Mouse (Mus musculus) neural tube, embryonic 14.5 days (tissue): ENCODE results near the gene Men1. TPM values are rescaled to one million over a fixed set of nuclear protein-coding genes. Genes with fewer than 3 reads are reported as not detected.
"Not testable (repeated sequence)": the region's sequence is repeated elsewhere in the genome, so short reads cannot be mapped to it uniquely, and the experiment has no call there.

Source experiments
- ATAC-seq: fragments of 200-750 bp; cut with Nextera tagmentation; 2 replicates; pipeline ENCODE4 v1.8.0; 2017; ENCODE audit warnings: low read depth, mild to moderate bottlenecking, moderate TSS enrichment, moderate library complexity
- H3K27ac ChIP-seq: fragments of 300-500 bp; sonication (generic); 2 replicates; pipeline ENCODE4 v1.5.1; 2014; ENCODE audit warnings: low read depth, mild to moderate bottlenecking, control low read depth, low read length, moderate library complexity, mixed read lengths
- H3K27me3 ChIP-seq: fragments of 300-500 bp; sonication (generic); 2 replicates; pipeline ENCODE4 v1.6.1; 2014; ENCODE audit warnings: low read length; ENCODE audit not compliant: control insufficient read depth, insufficient read depth
- H3K36me3 ChIP-seq: fragments of 300-500 bp; sonication (generic); 2 replicates; pipeline ENCODE4 v1.6.1; 2014; ENCODE audit warnings: low read length, mixed read lengths; ENCODE audit not compliant: control insufficient read depth, insufficient read depth
- H3K4me1 ChIP-seq: fragments of 300-500 bp; sonication (generic); 2 replicates; pipeline ENCODE4 v1.6.1; 2014; ENCODE audit warnings: low read length; ENCODE audit not compliant: control insufficient read depth, insufficient read depth
- H3K4me2 ChIP-seq: fragments of 300-500 bp; sonication (generic); 2 replicates; pipeline ENCODE4 v1.6.1; 2014; ENCODE audit warnings: mild to moderate bottlenecking, low read depth, low read length, control low read depth
- H3K4me3 ChIP-seq: fragments of 300-500 bp; sonication (generic); 2 replicates; pipeline ENCODE4 v1.5.1; 2014; ENCODE audit warnings: low read depth, low read length, control low read depth, mixed read lengths
- H3K9ac ChIP-seq: fragments of 300-500 bp; sonication (generic); replicated peaks from 2 replicates; pipeline ENCODE4 v1.6.1; 2014; ENCODE audit warnings: low read depth, mild to moderate bottlenecking, control low read depth, low read length, mixed read lengths
- H3K9me3 ChIP-seq: fragments of 300-500 bp; sonication (generic); 2 replicates; pipeline ENCODE4 v1.6.1; 2016; ENCODE audit warnings: low read length; ENCODE audit not compliant: control insufficient read depth
- WGBS: fragments of 180-500 bp; shearing (Covaris S2); extraction: QIAGEN DNeasy Blood & Tissue Kit; methylation state at CpG from one replicate; pipeline ENCODE4 v1.1.7; 2014; 5-methylcytosine and 5-hydroxymethylcytosine counted together
- polyA plus RNA-seq: library from polyadenylated mRNA; unstranded; fragments of >200 nt; fragmentation: Nextera tagmentation; extraction: Ambion mirVana; gene quantifications from 2 replicates; pipeline ENCODE4 v1.2.1, GENCODE M21; 2014

The Men1 gene
- polyA plus RNA-seq, 1 experiment from 2014 or later, result 36.8 TPM

DNA sequence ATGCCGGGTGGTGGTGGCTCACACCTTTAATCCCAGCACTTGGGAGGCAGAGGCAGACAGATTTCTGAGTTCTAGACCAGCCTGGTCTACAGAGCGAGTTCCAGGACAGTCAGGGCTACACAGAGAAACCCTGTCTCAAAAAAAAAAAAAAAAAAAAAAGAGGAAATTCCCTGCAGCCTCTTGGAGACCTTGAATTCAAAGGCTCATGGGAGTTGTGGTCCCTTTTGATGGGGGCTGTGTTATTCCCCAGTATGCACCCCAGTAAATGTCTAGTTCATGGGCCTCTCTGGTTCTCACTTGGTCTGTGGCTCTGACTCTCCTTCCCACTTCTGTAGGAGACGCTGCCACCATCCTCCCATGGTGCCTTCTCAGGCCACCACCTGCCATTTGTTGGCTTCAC is 23.0 kb upstream of the Men1 start:
- 89% methylated on average over 3 of the region's 3 CpGs for WGBS
- ATAC-seq, result not testable (repeated sequence)

DNA sequence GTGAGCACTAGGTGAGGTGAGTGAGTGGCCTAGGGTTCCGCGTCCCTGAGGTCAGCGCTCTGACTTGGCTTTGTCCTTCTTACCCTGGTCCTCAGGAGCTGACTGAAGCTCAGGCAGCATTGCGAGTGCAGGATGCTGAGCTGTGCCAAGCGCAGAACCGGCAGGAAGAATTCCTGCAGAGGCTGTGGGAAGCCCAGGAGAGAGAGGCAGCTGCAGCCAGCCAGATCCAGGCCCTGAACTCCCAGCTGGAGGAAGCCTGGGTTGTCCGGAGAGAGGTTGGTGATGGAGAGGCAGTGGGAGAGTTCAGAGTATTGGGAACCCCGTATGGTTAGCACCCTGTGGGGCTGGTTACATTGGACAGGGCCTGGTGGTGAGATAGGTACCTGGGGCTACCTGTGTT is 21.0 kb upstream of the Men1 start:
- no peaks in the 10 kb centered on the region for H3K4me1 ChIP-seq
- H3K9ac ChIP-seq, result no peak overlapping the region
- no peak overlapping the region for H3K27ac ChIP-seq
- H3K27me3 ChIP-seq, result no peaks in the 10 kb centered on the region
- H3K9me3 ChIP-seq, result no peaks in the 10 kb centered on the region
- no peak for ATAC-seq
- H3K4me2 ChIP-seq, result no peak overlapping the region
- peaks cover 8% of the 10 kb centered on the region; the same call in 1 of the 2 replicates for H3K36me3 ChIP-seq
- 88% methylated on average over 8 of the region's 8 CpGs for WGBS
- no peak overlapping the region for H3K4me3 ChIP-seq

More for the DNA sequence above, 23.0 kb upstream of the Men1 start:
- H3K36me3 ChIP-seq, H3K4me3 ChIP-seq, H3K9ac ChIP-seq, H3K27ac ChIP-seq, H3K9me3 ChIP-seq, H3K4me2 ChIP-seq, H3K4me1 ChIP-seq, H3K27me3 ChIP-seq: not testable (repeated sequence)

GRCm38 (mm10) chr19:6314513-6314912 is 20.3 kb upstream of the Men1 start:
- H3K36me3 ChIP-seq, result peaks cover 8% of the 10 kb centered on the region; the same call in 1 of the 2 replicates
- no peaks in the 10 kb centered on the region for H3K27me3 ChIP-seq
- no peak overlapping the region for H3K4me2 ChIP-seq
- H3K9me3 ChIP-seq, result no peaks in the 10 kb centered on the region
- no peaks in the 10 kb centered on the region for H3K4me1 ChIP-seq
- no peak overlapping the region for H3K27ac ChIP-seq
- 0 out of 2 replicates have a peak overlapping the region, but pooled peaks have one; percentile 11 for H3K9ac ChIP-seq
- 89% methylated on average over 8 of the region's 8 CpGs for WGBS
- H3K4me3 ChIP-seq, result no peak overlapping the region
- no peak for ATAC-seq

GRCm38 (mm10) chr19:6315573-6315972 is 19.2 kb upstream of the Men1 start:
- no peak for ATAC-seq
- Histone ChIP-seq H3K9me3 (no peaks in the 10 kb centered on the region), H3K4me1 (no peaks in the 10 kb centered on the region), H3K4me3 (no peak overlapping the region), H3K27me3 (no peaks in the 10 kb centered on the region), H3K27ac (no peak overlapping the region), H3K4me2 (no peak overlapping the region), H3K36me3 (peaks cover 8% of the 10 kb centered on the region; the same call in 1 of the 2 replicates), H3K9ac (no peak overlapping the region)
- WGBS, result 81% methylated on average over 14 of the region's 14 CpGs

- Histone ChIP-seq H3K9ac (no peak overlapping the region), H3K27ac (no peak overlapping the region), H3K4me1 (no peaks in the 10 kb centered on the region), H3K36me3 (peaks cover 8% of the 10 kb centered on the region; the same call in 1 of the 2 replicates), H3K4me2 (no peak overlapping the region), H3K4me3 (no peak overlapping the region), H3K27me3 (no peaks in the 10 kb centered on the region), H3K9me3 (no peaks in the 10 kb centered on the region)
- ATAC-seq, result no peak
- 94% methylated on average over 12 of the region's 12 CpGs for WGBS
Measured at GRCm38 (mm10) chr19:6318145-6318544, 16.6 kb upstream of the Men1 start.

GRCm38 (mm10) chr19:6321358-6321757 is 13.4 kb upstream of the Men1 start:
- Histone ChIP-seq H3K9ac (no peak overlapping the region), H3K36me3 (peaks cover 4% of the 10 kb centered on the region; the same call in 1 of the 2 replicates), H3K4me2 (no peak overlapping the region), H3K27me3 (no peaks in the 10 kb centered on the region), H3K9me3 (no peaks in the 10 kb centered on the region), H3K4me1 (no peaks in the 10 kb centered on the region), H3K4me3 (no peak overlapping the region), H3K27ac (no peak overlapping the region)
- no peak for ATAC-seq
- WGBS, result 90% methylated on average over 8 of the region's 8 CpGs

DNA sequence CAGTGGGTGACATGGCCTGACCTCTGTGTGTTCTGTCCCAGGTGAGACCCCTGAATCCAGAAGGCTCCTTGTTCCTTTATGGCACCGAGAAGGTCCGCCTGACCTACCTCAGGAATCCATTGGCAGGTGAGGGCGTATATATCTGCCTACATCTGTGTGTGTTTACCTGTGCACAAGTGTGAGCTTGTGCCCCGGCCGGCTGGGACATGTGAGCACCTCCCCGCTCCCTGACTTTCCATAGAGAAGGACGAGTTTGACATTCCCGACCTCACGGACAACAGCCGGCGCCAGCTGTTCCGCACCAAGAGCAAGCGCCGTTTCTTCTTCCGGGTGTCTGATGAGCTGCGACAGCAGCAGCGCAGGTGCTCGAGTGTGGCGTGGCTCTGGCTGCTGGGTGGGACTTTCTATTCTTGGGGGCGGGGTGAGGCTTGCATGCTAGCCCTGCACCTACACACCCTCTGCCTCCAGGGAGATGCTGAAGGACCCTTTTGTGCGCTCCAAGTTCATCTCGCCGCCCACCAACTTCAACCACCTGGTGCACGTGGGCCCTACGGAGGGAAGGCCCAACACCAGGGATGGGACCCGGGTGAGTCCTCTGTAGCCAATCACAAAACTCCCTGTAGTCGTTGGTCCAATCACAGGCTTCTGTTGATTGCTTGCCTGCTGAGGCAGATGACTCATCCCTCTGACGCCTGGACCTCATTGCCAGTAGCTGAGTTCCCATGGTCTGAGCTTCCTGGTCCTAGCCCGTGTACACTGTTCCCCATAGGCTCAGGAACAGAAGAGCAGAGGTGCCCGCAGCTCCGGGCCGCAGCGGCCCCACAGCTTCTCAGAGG is 12.8 kb upstream of the Men1 start:
- WGBS, result 84% methylated on average over 33 of the region's 33 CpGs
- Histone ChIP-seq H3K9me3 (no peaks in the 10 kb centered on the region), H3K36me3 (peaks cover 4% of the 10 kb centered on the region; the same call in 1 of the 2 replicates), H3K27me3 (no peaks in the 10 kb centered on the region), H3K4me1 (no peaks in the 10 kb centered on the region), H3K4me2 (no peak overlapping the region), H3K27ac (no peak overlapping the region), H3K9ac (no peak overlapping the region), H3K4me3 (no peak overlapping the region)
- no peak for ATAC-seq

- H3K4me3 ChIP-seq, result no peak overlapping the region
- no peaks in the 10 kb centered on the region; the same call in 1 of the 2 replicates for H3K36me3 ChIP-seq
- no peak overlapping the region for H3K4me2 ChIP-seq
- WGBS, result 81% methylated on average over 9 of the region's 9 CpGs
- ATAC-seq, result no peak
- H3K4me1 ChIP-seq, result no peaks in the 10 kb centered on the region
- no peaks in the 10 kb centered on the region for H3K9me3 ChIP-seq
- 0 out of 2 replicates have a peak overlapping the region, but pooled peaks have one; percentile 7 for H3K9ac ChIP-seq
- H3K27ac ChIP-seq, result no peak overlapping the region
- H3K27me3 ChIP-seq, result no peaks in the 10 kb centered on the region
Measured at GRCm38 (mm10) chr19:6324751-6325150, 10.0 kb upstream of the Men1 start.

- 75% methylated on average over 5 of the region's 5 CpGs for WGBS
- Histone ChIP-seq H3K27me3 (no peaks in the 10 kb centered on the region), H3K4me3 (no peak overlapping the region), H3K4me1 (peaks cover 6% of the 10 kb centered on the region), H3K36me3 (no peaks in the 10 kb centered on the region), H3K9ac (no peak overlapping the region), H3K27ac (no peak overlapping the region), H3K4me2 (no peak overlapping the region), H3K9me3 (no peaks in the 10 kb centered on the region)
- no peak for ATAC-seq
Measured at GRCm38 (mm10) chr19:6331178-6331577, 3.6 kb upstream of the Men1 start.
